Mouse (Mus musculus) NIH3T3 (cell line): Measurements from ENCODE around the gene Pdgfc.
A peak's percentile ranks its signal among the peaks of the same experiment; 100 is the strongest.

Experiments
- DNase-seq: peaks from one replicate; pipeline ENCODE4 v3.0.0-alpha.2; 2012; ENCODE audit warnings: low read depth

Gene Pdgfc

DNA sequence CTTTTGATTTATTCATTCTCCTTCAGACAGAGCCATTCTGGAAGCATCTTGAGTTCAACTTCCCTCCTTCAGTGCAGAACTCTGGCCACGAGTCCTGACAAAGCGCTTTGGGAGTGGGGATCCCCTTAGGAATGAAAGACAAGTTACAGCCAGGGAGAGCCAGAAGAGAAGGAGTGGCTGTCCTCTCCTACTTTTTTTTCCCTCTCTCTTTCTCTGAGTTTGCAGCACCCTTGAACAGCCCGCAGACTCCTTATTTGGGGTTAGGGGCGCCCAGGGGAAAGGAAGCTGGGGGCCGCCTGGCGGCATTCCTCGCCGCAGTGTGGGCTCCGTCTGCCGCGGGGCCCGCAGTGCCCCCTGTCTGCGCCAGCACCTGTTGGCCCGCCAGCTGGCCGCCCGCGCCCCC, at the start of gene Pdgfc:
Pdgfc (plus strand) TSS at position 266 of the 403 bp plus-strand sequence.
- DNase-seq, result no peak

DNA sequence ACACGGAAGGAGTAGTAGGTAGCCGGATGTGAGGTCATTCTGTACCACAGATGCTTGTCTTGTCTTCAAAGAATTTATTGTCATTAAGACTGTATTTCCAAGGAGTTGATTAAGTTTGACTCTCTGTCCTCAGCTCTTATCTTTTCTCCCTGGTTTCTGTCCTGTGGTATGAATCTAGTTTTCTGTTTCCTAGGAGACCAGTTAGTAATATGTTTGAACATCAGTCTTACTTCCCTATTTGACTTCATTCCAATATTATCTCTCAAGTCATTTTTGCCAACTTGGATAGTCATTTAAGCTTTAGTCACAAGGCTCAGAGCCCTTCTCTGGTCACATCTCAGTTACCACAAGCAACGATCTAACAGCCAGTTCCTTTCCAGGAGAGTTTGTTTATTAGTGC, 27.0 kb upstream of the Pdgfc start:
- DNase-seq, result no peak

DNA sequence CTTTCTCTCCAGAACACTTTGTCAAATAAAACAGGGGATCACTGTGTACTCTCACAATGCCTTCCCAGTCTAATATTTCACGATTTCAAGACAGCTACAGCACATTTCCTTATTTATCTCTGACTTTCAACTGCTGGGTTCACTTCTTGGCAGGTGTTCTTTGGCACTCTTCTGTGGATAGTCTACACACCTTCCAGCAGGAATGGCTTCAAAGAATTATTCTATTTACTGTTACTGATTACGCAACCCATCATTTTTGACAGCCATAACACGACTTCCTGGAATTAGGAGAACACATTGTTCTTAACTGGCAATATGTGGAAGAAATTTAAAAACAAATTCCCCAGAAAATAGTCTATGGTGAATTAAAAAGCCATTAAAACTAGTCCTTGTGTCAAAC, 26.3 kb upstream of the Pdgfc start:
- DNase-seq, result no peak

DNA sequence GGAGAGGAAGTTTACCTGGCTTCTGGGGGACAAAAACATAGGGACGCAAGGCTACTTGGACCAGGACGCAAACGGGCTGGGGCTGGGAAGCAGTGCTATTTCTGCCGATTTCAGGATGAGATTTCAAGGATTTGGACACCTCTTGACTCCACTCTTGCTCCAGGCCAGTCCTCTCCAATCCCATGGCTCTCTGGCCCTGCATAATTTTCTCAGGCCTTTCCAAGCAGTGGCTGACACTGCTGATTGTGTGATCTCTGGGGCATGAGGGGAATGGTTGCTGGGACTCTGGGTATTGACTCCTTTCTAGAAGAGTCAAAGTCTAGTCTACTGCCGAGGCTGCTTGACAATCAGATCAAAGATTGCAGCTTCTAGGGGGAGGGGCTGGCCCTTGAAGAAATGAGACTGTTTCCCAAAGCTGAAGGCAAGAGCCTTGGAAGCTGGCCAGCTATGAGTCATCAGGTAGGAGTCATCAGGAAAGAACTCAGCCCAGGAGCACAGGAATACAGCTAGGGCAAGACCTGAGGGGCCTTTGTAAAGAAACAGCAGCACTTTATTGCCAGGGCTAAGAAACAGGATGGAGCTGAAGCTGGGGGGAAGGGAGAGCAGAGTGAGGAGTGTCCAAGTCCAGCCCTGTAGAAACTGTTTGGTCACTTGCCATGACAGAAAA, 18.7 kb upstream of the Pdgfc start:
- peak; percentile 98 for DNase-seq

DNA sequence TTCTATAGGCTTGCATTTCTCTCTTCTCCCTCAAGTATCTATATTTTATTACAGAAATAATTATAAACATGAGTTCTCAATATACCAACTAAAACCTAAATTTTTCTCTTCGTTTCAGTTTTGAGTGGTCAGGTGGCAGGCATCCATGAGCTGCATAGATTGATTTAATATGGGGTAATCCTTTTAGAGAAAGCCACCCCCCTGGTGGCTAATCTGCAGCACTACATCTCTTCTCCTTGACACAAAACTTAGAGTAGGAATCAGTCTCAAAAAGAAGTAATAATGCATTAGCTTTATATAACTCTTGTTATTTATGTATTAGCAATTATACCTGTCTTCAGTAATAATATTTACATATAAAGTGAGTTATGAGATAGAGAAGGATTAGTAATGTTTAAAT, 16.2 kb upstream of the Pdgfc start:
- peak; percentile 48 for DNase-seq

DNA sequence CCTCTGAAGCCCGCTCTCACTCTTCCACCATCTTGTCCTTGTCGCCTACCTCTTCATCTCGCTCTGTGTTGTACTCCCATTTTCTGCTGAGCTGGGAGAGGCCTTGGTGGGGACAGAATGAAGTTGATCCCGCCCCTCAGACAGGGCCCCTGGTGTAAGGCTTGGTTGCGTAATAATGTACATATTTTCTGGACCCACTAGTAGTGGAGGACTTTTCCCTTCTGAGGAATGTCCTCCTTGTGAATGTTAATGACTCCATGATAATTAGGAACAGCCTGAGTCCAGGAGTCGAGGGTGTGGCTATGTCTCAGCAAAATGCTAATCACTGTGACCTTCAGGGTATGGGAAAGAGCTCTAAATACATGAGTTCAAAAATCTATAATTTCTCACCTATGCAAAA, 14.4 kb upstream of the Pdgfc start:
- no peak for DNase-seq

DNA sequence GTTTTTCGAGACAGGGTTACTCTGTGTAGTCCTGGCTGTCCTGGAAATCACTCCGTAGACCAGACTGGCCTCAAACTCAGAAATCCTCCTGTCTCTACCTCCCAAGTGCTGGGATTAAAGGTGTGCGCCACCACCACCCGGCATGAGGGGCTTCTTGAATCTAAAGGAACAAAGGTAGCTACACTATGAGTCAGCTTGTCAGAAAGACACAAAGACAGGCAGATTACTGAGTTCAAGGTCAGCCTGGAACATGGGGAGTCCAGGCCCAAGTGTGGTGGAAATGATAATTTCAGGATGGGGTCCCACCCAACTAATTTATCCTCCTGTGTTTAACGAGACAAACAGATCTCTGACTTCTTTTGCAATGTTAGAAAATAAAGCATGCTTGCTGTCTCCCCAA, 13.9 kb upstream of the Pdgfc start:
- no peak for DNase-seq

DNA sequence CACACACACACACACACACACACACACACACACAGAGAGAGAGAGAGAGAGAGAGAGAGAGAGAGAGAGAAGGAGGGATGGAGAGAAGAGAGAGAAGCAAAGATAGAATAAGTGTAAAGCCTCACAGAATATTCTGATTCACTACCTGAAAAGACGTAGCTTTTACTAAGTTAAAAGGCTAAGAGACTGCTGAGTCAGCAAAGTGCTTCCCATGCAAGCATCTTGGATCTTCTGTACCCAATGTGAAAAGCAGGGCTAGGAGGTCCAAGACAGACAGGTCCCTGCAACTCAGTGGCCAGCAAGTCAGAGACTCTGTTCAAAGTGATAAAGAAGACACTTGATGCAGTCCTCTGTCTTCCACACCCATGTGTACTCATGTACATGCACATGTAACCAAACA, 13.4 kb upstream of the Pdgfc start:
- no peak for DNase-seq

DNA sequence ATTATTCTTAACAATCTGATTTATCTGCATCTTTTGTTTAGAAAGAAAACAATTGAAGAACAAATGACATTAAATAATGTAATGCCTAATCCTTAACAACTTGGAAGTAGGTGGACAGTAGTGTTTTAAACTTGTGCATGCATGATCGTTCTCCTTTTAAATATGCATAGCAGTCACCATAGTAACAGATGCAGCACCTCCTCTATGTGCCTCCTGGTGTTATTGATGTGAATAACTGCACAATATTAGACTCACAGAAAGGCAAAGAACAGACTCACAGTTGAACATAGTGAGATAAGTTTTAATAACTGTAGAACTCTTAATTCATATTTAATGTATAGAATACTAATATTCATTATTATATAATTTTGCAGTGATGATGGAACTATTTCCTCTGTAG, 12.6 kb upstream of the Pdgfc start:
- DNase-seq, result no peak

DNA sequence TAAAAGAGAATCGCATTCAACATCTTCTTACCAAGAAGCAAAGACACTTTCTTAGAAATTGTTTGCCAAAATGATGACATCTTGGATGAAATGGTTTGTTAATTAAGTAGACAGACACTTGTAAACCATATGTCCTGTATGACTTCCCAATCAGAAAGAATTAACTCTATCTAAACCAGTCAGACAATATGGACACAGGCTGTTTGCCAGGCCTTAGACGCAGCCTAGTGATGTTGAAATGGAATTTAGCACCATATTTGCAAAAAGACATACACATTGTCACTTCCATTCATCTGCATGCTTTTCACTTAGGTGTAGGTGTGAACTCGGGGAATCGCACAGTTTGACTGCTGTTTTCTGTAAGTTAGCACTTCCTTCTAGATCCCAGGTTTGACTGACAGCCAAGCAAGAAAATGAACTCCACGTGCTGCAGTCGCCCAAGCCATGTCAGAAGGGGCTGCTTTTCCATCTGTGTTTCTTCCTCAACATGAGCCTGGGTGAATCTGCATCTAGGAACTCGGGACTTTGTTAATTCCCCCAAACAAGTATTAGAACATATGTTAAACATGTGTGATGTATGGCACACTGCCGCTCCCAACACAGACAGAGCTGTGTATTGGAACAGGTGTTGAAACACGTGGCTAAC, 10.5 kb upstream of the Pdgfc start:
- DNase-seq, result no peak

DNA sequence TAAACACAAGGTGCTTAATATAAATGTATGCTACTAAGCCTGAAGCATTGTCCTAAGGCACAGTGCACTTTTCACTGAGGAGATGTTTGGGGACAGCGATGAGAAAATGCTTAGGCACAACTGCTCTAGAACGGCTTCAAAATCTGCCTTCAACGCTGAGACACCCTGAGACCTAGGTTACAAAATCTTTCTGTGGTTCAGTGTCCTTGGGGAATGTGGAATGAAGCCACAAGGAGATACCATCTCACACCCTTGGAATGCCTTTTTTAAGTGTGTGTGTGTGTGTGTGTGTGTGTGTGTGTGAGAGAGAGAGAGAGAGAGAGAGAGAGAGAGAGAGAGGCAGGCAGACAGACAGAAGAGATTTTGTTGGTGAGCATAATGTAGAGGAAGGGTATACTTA, 7.9 kb upstream of the Pdgfc start:
- no peak for DNase-seq

DNA sequence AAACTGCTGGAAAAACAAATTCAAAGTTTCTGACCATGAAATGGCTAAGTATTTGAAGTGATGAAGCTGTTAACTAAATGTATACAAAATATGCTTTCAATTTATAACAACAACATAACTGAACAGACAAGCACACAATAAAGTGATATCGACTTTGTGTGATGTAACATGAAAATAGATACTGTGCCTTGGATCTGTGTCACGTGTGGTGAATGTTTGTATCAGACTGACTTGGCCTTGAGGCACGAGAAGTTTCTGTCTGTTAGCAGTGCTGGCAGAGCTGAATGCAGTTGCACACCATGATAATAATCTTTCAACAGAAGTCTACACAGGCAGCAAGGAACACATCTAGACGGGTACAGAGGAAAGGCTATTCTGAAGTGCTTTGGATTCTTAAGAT, 6.9 kb upstream of the Pdgfc start:
- DNase-seq, result no peak

DNA sequence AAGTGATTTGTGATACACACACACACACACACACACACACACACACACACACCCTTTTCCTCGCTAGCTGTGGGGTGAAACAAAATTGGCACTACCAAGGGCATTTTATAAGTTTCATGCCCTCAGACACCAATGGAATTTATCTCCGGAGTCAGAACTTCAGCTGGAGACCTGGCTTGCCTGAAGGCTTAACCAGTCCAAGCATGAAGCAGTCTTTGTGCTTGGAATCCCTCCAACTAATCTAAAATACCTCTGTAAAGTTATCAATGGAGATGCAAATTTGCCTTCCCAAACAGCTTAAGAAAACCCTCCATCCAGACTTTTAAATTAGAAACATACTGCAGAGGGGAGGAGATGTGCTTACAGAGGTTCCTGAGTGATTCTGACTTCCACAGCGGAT, 6.3 kb upstream of the Pdgfc start:
- no peak for DNase-seq

DNA sequence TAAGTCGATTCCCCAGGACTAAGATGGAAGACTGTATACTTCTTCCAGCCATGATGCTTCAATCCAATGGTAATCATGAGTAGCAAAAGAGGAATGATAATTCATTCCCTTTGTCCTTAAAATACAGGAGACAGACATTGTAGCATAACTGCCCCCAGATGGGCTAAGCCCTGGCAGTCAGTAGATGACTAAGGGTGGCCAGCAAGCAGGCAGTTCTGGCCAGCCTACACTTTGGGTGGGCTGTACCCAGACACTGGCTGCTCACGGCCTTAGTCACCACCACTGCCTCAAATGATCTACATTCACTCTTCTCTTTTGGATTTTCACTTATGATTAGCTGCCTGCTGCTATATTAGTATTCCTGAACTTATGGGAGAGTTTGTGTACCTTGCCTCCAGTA, 5.9 kb upstream of the Pdgfc start:
- DNase-seq, result peak; percentile 77

DNA sequence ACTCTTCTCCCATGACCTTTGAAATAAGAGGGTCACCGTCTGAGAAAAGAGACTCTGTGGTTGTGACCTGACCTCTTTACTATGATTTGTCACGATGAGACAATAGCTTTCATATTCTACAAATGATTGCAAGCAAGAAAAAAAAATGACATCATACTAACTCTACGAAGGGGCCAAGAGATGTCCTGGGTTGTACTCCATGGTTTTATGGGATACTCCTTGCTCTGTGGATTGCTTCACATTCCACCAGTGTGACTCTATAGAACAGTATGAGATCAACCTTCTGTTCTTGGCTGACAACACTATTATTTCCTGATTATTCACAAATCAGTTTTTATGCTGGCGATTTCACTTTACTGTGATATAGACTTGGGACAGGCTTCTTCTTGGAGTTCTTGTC, 4.2 kb upstream of the Pdgfc start:
- no peak for DNase-seq

DNA sequence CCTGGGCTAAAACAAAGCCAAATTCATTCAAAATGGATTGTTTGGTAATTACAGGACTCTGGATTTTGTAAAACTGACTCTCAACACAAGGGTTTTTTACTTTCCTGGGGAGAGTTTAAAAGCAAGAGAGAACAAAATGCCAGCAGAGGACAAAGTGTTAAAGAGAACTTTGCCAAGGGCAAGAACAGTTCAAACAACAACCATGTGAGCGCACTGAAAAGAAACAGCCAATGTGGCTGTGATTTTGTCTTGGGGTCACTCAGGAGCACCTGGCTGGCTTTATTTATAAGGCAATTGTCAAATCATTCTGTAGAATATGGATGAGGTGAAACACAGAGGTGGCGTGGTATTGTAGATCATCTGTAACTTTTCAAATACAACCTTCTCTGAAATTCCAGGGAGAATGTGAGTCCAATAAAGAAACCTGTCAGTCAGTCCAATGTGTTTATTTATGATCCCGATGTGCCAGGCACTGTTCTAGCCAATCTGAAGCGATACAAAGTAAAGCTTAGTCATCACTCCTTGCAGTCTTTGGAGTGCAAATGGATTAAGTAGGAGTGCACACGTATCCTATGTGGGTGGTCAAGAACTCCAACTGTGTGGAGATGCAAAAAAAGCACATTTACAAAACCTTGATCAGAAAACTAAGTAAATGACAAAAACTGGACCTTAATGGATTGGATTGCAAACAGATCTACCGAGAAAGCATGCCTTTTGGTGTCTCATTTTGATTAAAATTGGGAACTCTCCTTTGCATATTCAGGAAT, 1.7 kb upstream of the Pdgfc start:
- peak; percentile 65 for DNase-seq

DNA sequence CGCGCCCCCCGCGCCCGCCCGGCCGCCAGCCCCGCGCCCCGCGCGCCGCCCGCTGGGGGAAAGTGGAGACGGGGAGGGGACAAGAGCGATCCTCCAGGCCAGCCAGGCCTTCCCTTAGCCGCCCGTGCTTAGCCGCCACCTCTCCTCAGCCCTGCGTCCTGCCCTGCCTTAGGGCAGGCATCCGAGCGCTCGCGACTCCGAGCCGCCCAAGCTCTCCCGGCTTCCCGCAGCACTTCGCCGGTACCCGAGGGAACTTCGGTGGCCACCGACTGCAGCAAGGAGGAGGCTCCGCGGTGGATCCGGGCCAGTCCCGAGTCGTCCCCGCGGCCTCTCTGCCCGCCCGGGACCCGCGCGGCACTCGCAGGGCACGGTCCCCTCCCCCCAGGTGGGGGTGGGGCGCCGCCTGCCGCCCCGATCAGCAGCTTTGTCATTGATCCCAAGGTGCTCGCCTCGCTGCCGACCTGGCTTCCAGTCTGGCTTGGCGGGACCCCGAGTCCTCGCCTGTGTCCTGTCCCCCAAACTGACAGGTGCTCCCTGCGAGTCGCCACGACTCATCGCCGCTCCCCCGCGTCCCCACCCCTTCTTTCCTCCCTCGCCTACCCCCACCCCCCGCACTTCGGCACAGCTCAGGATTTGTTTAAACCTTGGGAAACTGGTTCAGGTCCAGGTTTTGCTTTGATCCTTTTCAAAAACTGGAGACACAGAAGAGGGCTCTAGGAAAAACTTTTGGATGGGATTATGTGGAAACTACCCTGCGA, 517 bp downstream of the Pdgfc start:
- DNase-seq, result peak; percentile 79

DNA sequence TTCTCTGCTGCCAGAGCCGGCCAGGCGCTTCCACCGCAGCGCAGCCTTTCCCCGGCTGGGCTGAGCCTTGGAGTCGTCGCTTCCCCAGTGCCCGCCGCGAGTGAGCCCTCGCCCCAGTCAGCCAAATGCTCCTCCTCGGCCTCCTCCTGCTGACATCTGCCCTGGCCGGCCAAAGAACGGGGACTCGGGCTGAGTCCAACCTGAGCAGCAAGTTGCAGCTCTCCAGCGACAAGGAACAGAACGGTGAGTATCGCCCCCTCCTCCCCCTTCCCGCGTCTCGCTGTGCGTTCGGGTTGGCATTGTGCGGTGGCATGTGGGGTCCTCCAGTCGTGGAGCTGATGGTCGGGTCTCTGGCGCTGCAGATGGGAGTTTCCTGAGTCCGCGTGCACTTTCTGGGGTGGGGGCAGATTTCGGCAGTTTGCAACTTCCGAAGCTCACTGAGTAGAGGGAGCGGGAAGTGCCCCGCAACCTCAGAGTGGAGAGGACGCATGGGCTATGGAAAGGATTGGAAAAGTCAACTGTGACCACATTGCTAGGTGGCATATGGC, 1.2 kb downstream of the Pdgfc start:
- peak; percentile 41 for DNase-seq

DNA sequence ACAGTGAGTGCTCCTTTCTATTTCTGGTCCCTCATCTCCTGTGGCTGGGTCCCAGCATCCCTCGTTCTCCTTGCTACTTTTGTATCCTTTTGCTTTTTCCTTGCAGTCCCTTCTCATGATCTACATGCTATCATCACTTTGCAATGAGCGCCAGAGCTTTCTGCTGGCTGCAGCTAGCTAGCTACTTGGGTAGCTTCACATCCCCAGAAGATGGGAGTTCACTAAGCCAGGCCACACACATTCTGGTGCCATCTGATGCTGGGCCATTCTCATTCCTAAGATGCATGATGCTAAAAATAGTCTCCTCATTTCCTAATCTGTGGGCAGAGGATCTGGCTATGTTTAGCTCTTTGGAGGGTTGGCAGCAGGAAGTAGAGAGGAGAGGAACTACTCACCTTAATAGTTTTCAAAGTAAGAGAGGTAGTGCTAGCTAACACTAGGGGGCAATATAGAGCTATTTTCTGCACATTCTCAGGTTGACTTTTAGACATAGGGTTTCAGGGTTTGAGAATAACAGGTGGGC, 3.0 kb downstream of the Pdgfc start:
- peak; percentile 78 for DNase-seq

DNA sequence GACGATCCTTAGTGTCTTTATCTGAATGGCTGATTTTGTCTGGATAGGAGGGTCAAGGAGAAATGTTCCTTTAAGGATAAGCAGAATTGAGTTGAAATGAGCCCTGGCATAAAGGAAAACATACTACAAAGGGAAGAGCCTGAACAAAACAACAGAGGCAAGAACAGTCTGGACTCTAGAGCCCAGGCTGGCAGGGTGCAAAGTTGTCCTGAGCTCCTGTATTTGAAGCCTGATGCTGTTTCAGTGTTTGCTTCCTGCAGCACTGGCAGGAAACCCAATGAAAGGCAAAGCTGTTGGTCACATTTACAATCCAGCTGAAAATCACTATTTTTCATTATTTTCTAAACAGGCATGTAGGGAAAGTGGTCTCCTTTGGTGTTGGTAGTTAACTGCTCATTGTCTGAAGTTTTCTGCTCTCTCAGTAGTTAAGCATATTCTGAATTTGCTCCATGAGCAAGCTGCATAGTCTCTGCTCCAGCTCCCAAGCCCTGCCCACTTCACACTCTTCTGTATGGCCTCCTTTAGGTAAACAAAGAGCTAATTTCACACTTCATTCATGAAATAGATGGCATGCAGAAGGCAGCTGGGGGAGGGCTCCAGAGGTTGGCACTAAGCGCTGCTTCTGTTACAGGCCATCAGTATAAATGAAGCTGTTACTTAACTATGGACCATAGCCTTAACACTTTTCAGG, 8.6 kb downstream of the Pdgfc start:
- no peak for DNase-seq

DNA sequence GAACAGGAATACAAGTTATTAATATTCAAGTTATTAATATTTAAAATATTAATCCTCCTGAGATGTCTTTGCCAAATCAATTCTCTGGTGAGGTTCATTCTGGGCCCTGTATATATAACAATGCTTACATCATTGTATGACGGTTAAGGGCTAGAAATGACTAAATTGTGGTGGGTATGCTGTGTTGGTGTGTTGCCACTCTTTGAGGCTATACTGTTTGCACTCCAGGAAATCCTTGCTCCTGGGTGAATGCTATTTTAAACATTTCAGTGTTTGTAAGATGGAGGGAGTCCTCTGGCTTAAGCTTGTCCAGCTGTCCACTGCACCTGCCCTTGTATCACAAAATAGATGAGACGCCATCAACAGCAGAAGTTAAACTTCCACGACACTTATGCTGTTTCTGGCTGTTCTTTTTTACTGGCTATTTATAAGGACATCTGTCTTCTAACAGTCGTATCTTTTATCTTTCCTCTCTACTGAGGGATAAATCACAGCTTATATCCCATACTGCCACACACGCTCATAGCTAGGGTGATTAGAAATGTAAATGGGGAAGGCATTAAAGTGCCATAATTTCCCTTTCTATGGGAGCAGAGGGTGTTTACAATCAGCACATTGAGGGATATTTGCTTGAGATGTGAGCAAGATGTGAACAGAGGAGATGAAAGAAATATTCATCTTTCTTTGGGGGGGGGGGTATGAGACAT, 9.3 kb downstream of the Pdgfc start:
- no peak for DNase-seq
